Mouse (Mus musculus) liver, embryonic 16.5 days (tissue): ENCODE results near the gene Galnt2. TPM values are rescaled to one million over a fixed set of nuclear protein-coding genes. Genes with fewer than 3 reads are reported as not detected.

Source experiments
- ATAC-seq: fragments of 200-750 bp; cut with Nextera tagmentation; 2 replicates; pipeline ENCODE4 v1.8.0; 2017; ENCODE audit warnings: low read depth, mild to moderate bottlenecking, moderate number of reproducible peaks, moderate library complexity
- H3K27ac ChIP-seq: fragments of 300-500 bp; sonication (generic); 2 replicates; pipeline ENCODE4 v1.5.1; 2014; ENCODE audit warnings: mild to moderate bottlenecking, low read length
- H3K27me3 ChIP-seq: fragments of 300-500 bp; sonication (generic); 2 replicates; pipeline ENCODE4 v1.6.1; 2014; ENCODE audit warnings: low read depth, low read length, mixed read lengths; ENCODE audit not compliant: control insufficient read depth, insufficient read depth
- H3K36me3 ChIP-seq: fragments of 300-500 bp; sonication (generic); 2 replicates; pipeline ENCODE4 v1.6.1; 2014; ENCODE audit warnings: mild to moderate bottlenecking; ENCODE audit not compliant: control insufficient read depth, insufficient read depth
- H3K4me1 ChIP-seq: fragments of 300-500 bp; sonication (generic); 2 replicates; pipeline ENCODE4 v1.6.1; 2014; ENCODE audit warnings: low read depth, low read length, mixed read lengths; ENCODE audit not compliant: control insufficient read depth
- H3K4me2 ChIP-seq: fragments of 300-500 bp; sonication (generic); 2 replicates; pipeline ENCODE4 v1.6.1; 2014; ENCODE audit warnings: low read depth, low read length, mixed read lengths
- H3K4me3 ChIP-seq: fragments of 300-500 bp; sonication (generic); 2 replicates; pipeline ENCODE4 v1.5.1; 2014; ENCODE audit warnings: low read depth, mild to moderate bottlenecking, low read length
- H3K9ac ChIP-seq: fragments of 300-500 bp; sonication (generic); 2 replicates; pipeline ENCODE4 v1.6.1; 2014; ENCODE audit warnings: low read depth, low read length
- H3K9me3 ChIP-seq: fragments of 300-500 bp; sonication (generic); replicated peaks from 2 replicates; pipeline ENCODE4 v1.6.1; 2016; ENCODE audit warnings: low read length; ENCODE audit not compliant: control insufficient read depth
- WGBS: fragments of 180-500 bp; shearing (Covaris S2); extraction: QIAGEN DNeasy Blood & Tissue Kit; methylation state at CpG from one replicate; pipeline ENCODE4 v1.1.7; 2014; ENCODE audit not compliant: insufficient replicate concordance; 5-methylcytosine and 5-hydroxymethylcytosine counted together
- polyA plus RNA-seq: library from polyadenylated mRNA; unstranded; fragments of >200 nt; fragmentation: Nextera tagmentation; extraction: Ambion mirVana; gene quantifications from 2 replicates; pipeline ENCODE4 v1.2.1, GENCODE M21; 2015

The Galnt2 gene
- polyA plus RNA-seq, 1 experiment from 2014 or later: 13.3 TPM

GRCm38 (mm10) chr8:124329690-124330089, 98.5 kb downstream of the Galnt2 start:
- Histone ChIP-seq H3K4me1 (no peaks in the 10 kb centered on the region), H3K36me3 (no peaks in the 10 kb centered on the region; the same call in 1 of the 2 replicates), H3K4me2 (no peak overlapping the region), H3K9me3 (no peaks in the 10 kb centered on the region), H3K27me3 (no peaks in the 10 kb centered on the region), H3K4me3 (no peak overlapping the region), H3K27ac (no peak overlapping the region), H3K9ac (no peak overlapping the region)
- ATAC-seq: no peak
- WGBS: 72% methylated on average over 10 of the region's 10 CpGs

- H3K27ac ChIP-seq: no peak overlapping the region
- no peak for ATAC-seq
- H3K4me1 ChIP-seq: no peaks in the 10 kb centered on the region
- no peak overlapping the region for H3K4me2 ChIP-seq
- 58% methylated on average over 2 of the region's 3 CpGs for WGBS
- H3K4me3 ChIP-seq: no peak overlapping the region
- no peaks in the 10 kb centered on the region; the same call in 1 of the 2 replicates for H3K36me3 ChIP-seq
- no peaks in the 10 kb centered on the region for H3K9me3 ChIP-seq
- no peaks in the 10 kb centered on the region for H3K27me3 ChIP-seq
- no peak overlapping the region for H3K9ac ChIP-seq
Observed at GRCm38 (mm10) chr8:124330433-124330832, 99.2 kb downstream of the Galnt2 start.

- Histone ChIP-seq H3K4me2 (no peak overlapping the region), H3K27me3 (no peaks in the 10 kb centered on the region), H3K9me3 (no peaks in the 10 kb centered on the region), H3K4me1 (no peaks in the 10 kb centered on the region), H3K9ac (no peak overlapping the region), H3K36me3 (no peaks in the 10 kb centered on the region; the same call in 1 of the 2 replicates), H3K27ac (no peak overlapping the region), H3K4me3 (no peak overlapping the region)
- no peak for ATAC-seq
- WGBS: 71% methylated on average over 3 of the region's 3 CpGs
Observed at GRCm38 (mm10) chr8:124331094-124331493, 99.9 kb downstream of the Galnt2 start.

GRCm38 (mm10) chr8:124331706-124332105, 100.5 kb downstream of the Galnt2 start:
- H3K9me3 ChIP-seq: no peaks in the 10 kb centered on the region
- no peak for ATAC-seq
- H3K4me3 ChIP-seq: no peak overlapping the region
- no peak overlapping the region for H3K27ac ChIP-seq
- no peak overlapping the region for H3K9ac ChIP-seq
- whole genome bisulfite sequencing: 77% methylated on average over 11 of the region's 11 CpGs
- no peak overlapping the region for H3K4me2 ChIP-seq
- no peaks in the 10 kb centered on the region for H3K4me1 ChIP-seq
- H3K36me3 ChIP-seq: no peaks in the 10 kb centered on the region; the same call in 1 of the 2 replicates
- H3K27me3 ChIP-seq: no peaks in the 10 kb centered on the region

- Histone ChIP-seq H3K27ac (no peak overlapping the region), H3K9ac (no peak overlapping the region), H3K4me3 (no peak overlapping the region), H3K9me3 (no peaks in the 10 kb centered on the region), H3K4me2 (no peak overlapping the region), H3K27me3 (no peaks in the 10 kb centered on the region), H3K4me1 (no peaks in the 10 kb centered on the region), H3K36me3 (no peaks in the 10 kb centered on the region)
- no peak for ATAC-seq
- WGBS: 88% methylated on average over 13 of the region's 13 CpGs
Observed at GRCm38 (mm10) chr8:124336302-124336701, 105.1 kb downstream of the Galnt2 start.

GRCm38 (mm10) chr8:124339742-124340141, 108.6 kb downstream of the Galnt2 start:
- Histone ChIP-seq H3K27me3 (no peaks in the 10 kb centered on the region), H3K9me3 (no peaks in the 10 kb centered on the region), H3K4me2 (no peak overlapping the region), H3K36me3 (no peaks in the 10 kb centered on the region), H3K27ac (no peak overlapping the region), H3K4me3 (no peak overlapping the region), H3K4me1 (peaks cover 4% of the 10 kb centered on the region; the same call in 1 of the 2 replicates), H3K9ac (no peak overlapping the region)
- no peak for ATAC-seq
- 60% methylated on average over 3 of the region's 3 CpGs for WGBS

GRCm38 (mm10) chr8:124340360-124341068, 109.3 kb downstream of the Galnt2 start:
- Histone ChIP-seq H3K27me3 (no peaks in the 10 kb centered on the region), H3K9me3 (no peaks in the 10 kb centered on the region), H3K36me3 (no peaks in the 10 kb centered on the region), H3K4me1 (peaks cover 4% of the 10 kb centered on the region; the same call in 1 of the 2 replicates), H3K27ac (no peak overlapping the region), H3K9ac (no peak overlapping the region), H3K4me2 (no peak overlapping the region), H3K4me3 (no peak overlapping the region)
- WGBS: 75% methylated on average over 17 of the region's 17 CpGs
- no peak for ATAC-seq

- 88% methylated on average over 15 of the region's 15 CpGs for WGBS
- Histone ChIP-seq H3K4me3 (no peak overlapping the region), H3K36me3 (no peaks in the 10 kb centered on the region), H3K4me2 (no peak overlapping the region), H3K4me1 (peaks cover 4% of the 10 kb centered on the region; the same call in 1 of the 2 replicates), H3K27ac (no peak overlapping the region), H3K27me3 (no peaks in the 10 kb centered on the region), H3K9ac (no peak overlapping the region), H3K9me3 (no peaks in the 10 kb centered on the region)
- no peak for ATAC-seq
Observed at GRCm38 (mm10) chr8:124343151-124343550, 112.0 kb downstream of the Galnt2 start.

GRCm38 (mm10) chr8:124343991-124344390, 112.8 kb downstream of the Galnt2 start:
- no peak overlapping the region for H3K4me2 ChIP-seq
- no peaks in the 10 kb centered on the region for H3K36me3 ChIP-seq
- H3K9me3 ChIP-seq: no peaks in the 10 kb centered on the region
- WGBS: 72% methylated on average over 12 of the region's 12 CpGs
- no peak overlapping the region for H3K9ac ChIP-seq
- H3K27ac ChIP-seq: no peak overlapping the region
- peak; percentile 74 for ATAC-seq
- H3K4me3 ChIP-seq: no peak overlapping the region
- H3K4me1 ChIP-seq: peaks cover 4% of the 10 kb centered on the region; the same call in 1 of the 2 replicates
- no peaks in the 10 kb centered on the region for H3K27me3 ChIP-seq
